Mouse (Mus musculus): ENCODE results near the gene Gm27021. TPM values are rescaled to one million over a fixed set of nuclear protein-coding genes. Genes with fewer than 3 reads are reported as not detected.

Gm27021 gene
- total and polyA plus RNA-seq, 2 experiments from 2014 or later: 7.9 to 13.8 TPM

DNA sequence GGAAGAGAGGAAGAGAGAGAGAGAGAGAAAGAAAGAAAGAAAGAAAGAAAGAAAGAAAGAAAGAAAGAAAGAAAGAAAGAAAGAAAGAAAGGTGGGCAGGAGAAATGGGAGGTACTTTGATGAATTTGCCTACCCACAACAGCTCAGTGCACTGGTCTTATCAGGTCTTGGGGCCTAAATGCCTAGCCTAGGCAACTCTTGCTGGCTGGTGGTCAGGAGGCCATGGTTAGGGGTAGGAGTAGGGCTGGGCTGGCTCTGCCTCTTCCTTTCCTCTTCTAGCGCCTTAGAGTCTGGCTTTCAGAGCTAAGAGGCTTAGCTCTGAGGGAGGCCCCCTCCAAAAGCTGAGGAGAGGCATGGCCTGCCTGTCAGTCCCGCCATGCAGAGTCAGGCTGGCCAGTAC, 44.3 kb downstream of the Gm27021 start:
- TF ChIP-seq CTCF (IDR thresholded peaks at IDR 0.05): no peak
- DNase-seq (ENCODE audit: low spot score) (no peak), ATAC-seq (ENCODE audit: low FRiP score) (no peak)
- H3K4me3 ChIP-seq (ENCODE audit: low read depth, low read length): no peak overlapping the region
- H3K4me1 ChIP-seq (ENCODE audit: insufficient read depth, low read length): 0 out of 2 replicates have a peak, but pooled peaks cover 4% of the 10 kb centered on the region
- H3K4me2 ChIP-seq (ENCODE audit: low read depth, low read length, poor library complexity, severe bottlenecking): no peak overlapping the region
- H3K9ac ChIP-seq (replicated peaks; ENCODE audit: low read length, poor library complexity, severe bottlenecking): no peak overlapping the region
- H3K36me3 ChIP-seq (ENCODE audit: insufficient read depth, low read length): no peaks in the 10 kb centered on the region
- 52% methylated on average over 2 of the region's 2 CpGs for WGBS
- H3K27me3 ChIP-seq (ENCODE audit: insufficient read depth, low read length): no peaks in the 10 kb centered on the region
- H3K9me3 ChIP-seq (ENCODE audit: low read length): no peaks in the 10 kb centered on the region
- H3K27ac ChIP-seq (ENCODE audit: low read depth, low read length): no peak overlapping the region

DNA sequence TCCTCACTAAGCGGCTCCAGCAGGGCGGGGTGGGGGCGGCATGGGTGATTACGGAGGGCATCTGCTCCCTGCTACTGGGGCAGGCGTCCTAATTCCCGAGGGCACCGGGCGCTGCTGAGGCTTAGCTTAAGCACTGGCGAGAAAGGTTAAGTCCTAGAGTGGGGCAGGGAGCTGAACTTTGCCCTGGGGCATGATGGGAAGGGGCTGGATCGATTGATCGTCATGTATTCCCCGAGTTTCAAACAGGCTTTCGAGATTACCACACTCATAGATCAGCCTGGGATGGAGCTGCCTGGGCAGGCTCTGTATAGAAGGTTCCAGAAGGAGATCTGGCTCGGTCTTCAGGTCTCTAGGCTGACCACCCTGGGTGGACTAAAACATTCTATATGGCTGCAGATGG, 45.7 kb downstream of the Gm27021 start:
- no peak overlapping the region for H3K27ac ChIP-seq (ENCODE audit: low read depth, low read length)
- no peak overlapping the region for H3K4me2 ChIP-seq (ENCODE audit: low read depth, low read length, poor library complexity, severe bottlenecking)
- ATAC-seq (ENCODE audit: low FRiP score) (no peak), DNase-seq (ENCODE audit: low spot score) (no peak)
- no peak for TF ChIP-seq CTCF (IDR thresholded peaks at IDR 0.05)
- H3K9ac ChIP-seq (replicated peaks; ENCODE audit: low read length, poor library complexity, severe bottlenecking): no peak overlapping the region
- H3K4me3 ChIP-seq (ENCODE audit: low read depth, low read length): no peak overlapping the region
- WGBS: 63% methylated on average over 14 of the region's 14 CpGs
- H3K36me3 ChIP-seq (ENCODE audit: insufficient read depth, low read length): no peaks in the 10 kb centered on the region
- no peaks in the 10 kb centered on the region for H3K27me3 ChIP-seq (ENCODE audit: insufficient read depth, low read length)
- no peaks in the 10 kb centered on the region for H3K9me3 ChIP-seq (ENCODE audit: low read length)
- peaks cover 8% of the 10 kb centered on the region for H3K4me1 ChIP-seq (ENCODE audit: insufficient read depth, low read length)

GRCm38 (mm10) chr8:120620441-120620840, 47.4 kb downstream of the Gm27021 start:
- TF ChIP-seq CTCF (IDR thresholded peaks at IDR 0.05): no peak
- H3K9ac ChIP-seq (replicated peaks; ENCODE audit: low read length, poor library complexity, severe bottlenecking): no peak overlapping the region
- no peaks in the 10 kb centered on the region for H3K9me3 ChIP-seq (ENCODE audit: low read length)
- no peaks in the 10 kb centered on the region for H3K36me3 ChIP-seq (ENCODE audit: insufficient read depth, low read length)
- peaks cover 11% of the 10 kb centered on the region for H3K4me1 ChIP-seq (ENCODE audit: insufficient read depth, low read length)
- no peak overlapping the region for H3K27ac ChIP-seq (ENCODE audit: low read depth, low read length)
- no peak for DNase-seq (ENCODE audit: low spot score)
- no peak overlapping the region for H3K4me2 ChIP-seq (ENCODE audit: low read depth, low read length, poor library complexity, severe bottlenecking)
- 58% methylated on average over 7 of the region's 7 CpGs for WGBS
- ATAC-seq (ENCODE audit: low FRiP score): no peak
- H3K27me3 ChIP-seq (ENCODE audit: insufficient read depth, low read length): no peaks in the 10 kb centered on the region
- no peak overlapping the region for H3K4me3 ChIP-seq (ENCODE audit: low read depth, low read length)

GRCm38 (mm10) chr8:120619235-120620180, 48.4 kb downstream of the Gm27021 start:
- peaks cover 11% of the 10 kb centered on the region for H3K4me1 ChIP-seq (ENCODE audit: insufficient read depth, low read length)
- TF ChIP-seq CTCF (IDR thresholded peaks at IDR 0.05): no peak
- DNase-seq (ENCODE audit: low spot score): peak; percentile 25
- H3K27me3 ChIP-seq (ENCODE audit: insufficient read depth, low read length): no peaks in the 10 kb centered on the region
- ATAC-seq (ENCODE audit: low FRiP score): no peak
- H3K36me3 ChIP-seq (ENCODE audit: insufficient read depth, low read length): no peaks in the 10 kb centered on the region
- H3K4me2 ChIP-seq (ENCODE audit: low read depth, low read length, poor library complexity, severe bottlenecking): no peak overlapping the region
- H3K27ac ChIP-seq (ENCODE audit: low read depth, low read length): 0 out of 2 replicates have a peak overlapping the region, but pooled peaks have one; percentile 21
- 67% methylated on average over 11 of the region's 11 CpGs for WGBS
- no peaks in the 10 kb centered on the region for H3K9me3 ChIP-seq (ENCODE audit: low read length)
- no peak overlapping the region for H3K4me3 ChIP-seq (ENCODE audit: low read depth, low read length)
- H3K9ac ChIP-seq (replicated peaks; ENCODE audit: low read length, poor library complexity, severe bottlenecking): no peak overlapping the region

DNA sequence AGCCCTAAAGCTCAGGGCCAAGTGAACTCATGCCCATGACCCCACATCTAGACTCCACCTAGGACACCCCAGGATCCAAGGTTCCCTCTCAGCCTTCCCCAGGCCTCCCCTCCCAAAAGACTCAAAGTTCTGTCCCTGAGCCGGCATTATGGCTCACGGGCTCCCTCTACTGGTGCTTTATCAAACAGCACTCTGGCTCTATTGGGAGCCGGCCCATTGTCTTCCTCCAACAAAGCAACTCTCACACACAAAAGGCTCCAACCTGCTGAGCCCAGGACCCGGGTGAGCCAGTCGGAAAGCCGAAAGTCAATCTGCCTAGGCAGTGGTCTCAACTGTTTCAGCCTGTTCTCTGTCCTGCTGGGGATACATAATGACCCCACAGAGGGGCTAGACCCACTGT, 49.8 kb downstream of the Gm27021 start:
- H3K27ac ChIP-seq (ENCODE audit: low read depth, low read length): peak overlapping the region; percentile 44; the same call in 1 of the 2 replicates
- H3K27me3 ChIP-seq (ENCODE audit: insufficient read depth, low read length): no peaks in the 10 kb centered on the region
- no peak overlapping the region for H3K4me3 ChIP-seq (ENCODE audit: low read depth, low read length)
- H3K4me1 ChIP-seq (ENCODE audit: insufficient read depth, low read length): peaks cover 11% of the 10 kb centered on the region
- no peaks in the 10 kb centered on the region for H3K9me3 ChIP-seq (ENCODE audit: low read length)
- H3K9ac ChIP-seq (replicated peaks; ENCODE audit: low read length, poor library complexity, severe bottlenecking): no peak overlapping the region
- ATAC-seq (ENCODE audit: low FRiP score) (no peak), DNase-seq (ENCODE audit: low spot score) (peak; percentile 75)
- WGBS: 0% methylated on average over 6 of the region's 6 CpGs
- TF ChIP-seq CTCF (IDR thresholded peaks at IDR 0.05): peak; percentile 96
- no peaks in the 10 kb centered on the region for H3K36me3 ChIP-seq (ENCODE audit: insufficient read depth, low read length)
- no peak overlapping the region for H3K4me2 ChIP-seq (ENCODE audit: low read depth, low read length, poor library complexity, severe bottlenecking)

Measured in midbrain, postnatal 0 days (tissue).